Comparison of ENCODE assay signal across 9 mouse cellular contexts in the genomic region with DNA sequence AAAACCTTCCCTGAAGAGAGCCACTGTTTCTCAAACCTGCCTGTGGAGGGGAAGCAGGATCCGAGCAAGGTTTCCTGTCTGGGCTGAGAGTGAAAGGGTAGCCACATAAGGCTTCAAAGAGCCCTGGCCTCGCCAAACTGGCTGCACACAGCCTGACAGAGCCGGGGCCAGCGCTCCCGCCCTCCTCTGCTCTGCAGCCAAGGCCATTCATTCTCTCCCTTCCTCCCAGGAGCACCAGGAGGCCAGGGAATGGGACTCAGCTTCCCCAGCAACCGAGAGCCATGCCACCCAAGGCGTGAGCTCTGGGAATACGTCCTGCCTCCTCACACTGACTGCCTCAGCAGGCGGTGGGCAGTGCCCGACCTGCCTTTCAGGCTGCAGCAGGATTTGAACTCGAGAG. TPM values are rescaled to one million over a fixed set of nuclear protein-coding genes. Genes with fewer than 3 reads are reported as not detected.
DNase-seq lines count a peak whose midpoint lies in the region.
"Had no signal": no experiment of that assay in that cellular context is flagged by ENCODE, and none has a peak within 500 bp of the region (broad histone marks: within the 10 kb centered on the region; RNA-seq: fewer than 3 reads in every experiment).

No protein-coding gene starts in this region.

- intact Hi-C loops in gastrocnemius, postnatal 14 days (cut with DNase I; ENCODE audit: low total_unique reads): loop anchor here (2.0 kb wide), 1 partner anchor 37 kb away; no protein-coding TSS in a partner anchor
- intact Hi-C loops in left cerebral cortex, postnatal 10 days (cut with DNase I): loop anchor here (5.0 kb wide), 1 partner anchor 43 kb away; no protein-coding TSS in a partner anchor

- DNase-seq in left cerebral cortex, adult 18-20 months (ENCODE audit: low spot score in 2 of 2): peak; percentile 21 to 41
- DNase-seq in left cerebral cortex, adult 11 months (ENCODE audit: low spot score): no peak
- DNase-seq in cerebellum, postnatal 14 days: peak; percentile 37 to 42
- DNase-seq in gastrocnemius, postnatal 14 days: peak; percentile 16
- peak; percentile 56 to 59 for DNase-seq in left cerebral cortex, postnatal 10 days (ENCODE audit: extremely low spot score in 1 of 2, low spot score in 2 of 2)
- peak; percentile 39 for DNase-seq in retina, postnatal 1 day
- no peak for DNase-seq in lung, postnatal 25 days (ENCODE audit: low spot score)
- no peak for DNase-seq in spleen, adult 12 weeks (ENCODE audit: low spot score)

RNA-seq across cellular contexts. Expression of a gene that starts 1.5 kb away (rescaled TPM):
- total RNA-seq in left cerebral cortex, adult 18-20 months (2021): 10 to 100 TPM; 13.0 to 17.9 TPM
- total RNA-seq in gastrocnemius, postnatal 14 days (2021): under 1 TPM; 0.14 to 0.31 TPM
- 10 to 100 TPM; 16.4 to 19.8 TPM for total RNA-seq in left cerebral cortex, postnatal 10 days (2021)
- total RNA-seq: heart, postnatal 36 days had no signal

RNA-seq across cellular contexts. Expression of a gene that starts 35.9 kb away (rescaled TPM):
- total RNA-seq in left cerebral cortex, adult 18-20 months (2021): 1 to 10 TPM; 7.5 to 7.6 TPM
- 1 to 10 TPM; 6.4 to 6.6 TPM for total RNA-seq in gastrocnemius, postnatal 14 days (2021)
- 1 to 10 TPM; 1.3 to 1.4 TPM for total RNA-seq in left cerebral cortex, postnatal 10 days (2021)

RNA-seq across cellular contexts. Expression of a gene that starts 48.8 kb away (rescaled TPM):
- not detected for total RNA-seq in left cerebral cortex, adult 18-20 months (2021)
- total RNA-seq in gastrocnemius, postnatal 14 days (2021): not detected
- not detected for total RNA-seq in left cerebral cortex, postnatal 10 days (2021)
- total RNA-seq: heart, postnatal 36 days had no signal

RNA-seq across cellular contexts. Expression of a gene that starts 50.1 kb away (rescaled TPM):
- total RNA-seq in left cerebral cortex, adult 18-20 months (2021): 10 to 100 TPM; 15.3 to 16.1 TPM
- total RNA-seq in gastrocnemius, postnatal 14 days (2021): 1 to 10 TPM; 6.3 to 6.7 TPM
- 10 to 100 TPM; 14.7 to 15.7 TPM for total RNA-seq in left cerebral cortex, postnatal 10 days (2021)

RNA-seq across cellular contexts. Expression of a gene that starts 58.1 kb away (rescaled TPM):
- total RNA-seq in left cerebral cortex, adult 18-20 months (2021): 10 to 100 TPM; 35.1 to 38.0 TPM
- 10 to 100 TPM; 32.1 to 33.0 TPM for total RNA-seq in gastrocnemius, postnatal 14 days (2021)
- total RNA-seq in left cerebral cortex, postnatal 10 days (2021): 10 to 100 TPM; 43.4 to 46.1 TPM

Comparison
In these comparisons a context has a peak if more than half of its experiments do, and no peak if none do; other contexts are left out.
1. DNase-seq: peak in left cerebral cortex, adult 18-20 months (2 of 2), cerebellum, postnatal 14 days (2 of 2), gastrocnemius, postnatal 14 days (single experiment), left cerebral cortex, postnatal 10 days (2 of 2) and retina, postnatal 1 day (single experiment); none in left cerebral cortex, adult 11 months (single experiment), lung, postnatal 25 days (single experiment) and spleen, adult 12 weeks (single experiment).
2. RNA of a gene that starts 1.5 kb away (total RNA-seq): 16.4 to 19.8 TPM in left cerebral cortex, postnatal 10 days and 13.0 to 17.9 TPM in left cerebral cortex, adult 18-20 months; 0.14 to 0.31 TPM in gastrocnemius, postnatal 14 days; every median in the first group is over 10 times any median in the second.